Mouse (Mus musculus) thymus, adult 2 months (tissue): ENCODE measurements around the gene Bloc1s1.

Experiments used
- CTCF ChIP-seq: fragments of 200-500 bp; IDR thresholded peaks from 2 replicates; pipeline ENCODE4 v1.5.1; 2012; ENCODE audit warnings: mild to moderate bottlenecking, control low read depth, low read length, moderate library complexity, borderline replicate concordance; ENCODE audit not compliant: control insufficient read depth, poor library complexity, insufficient read depth; ENCODE audit errors: extremely low read depth
- POLR2A ChIP-seq: fragments of 200-500 bp; IDR thresholded peaks from 2 replicates; pipeline ENCODE4 v1.6.1; 2012; ENCODE audit warnings: mild to moderate bottlenecking, low read length, control low read depth, moderate library complexity; ENCODE audit not compliant: control insufficient read depth, poor library complexity, insufficient read depth; ENCODE audit errors: extremely low read depth

GRCm38 (mm10) chr10:128890383-128891295 is 33.2 kb downstream of the Bloc1s1 start:
- TF ChIP-seq POLR2A (no peak), CTCF (no peak)
